Mouse (Mus musculus): ENCODE data around the gene Mfap5.

DNA sequence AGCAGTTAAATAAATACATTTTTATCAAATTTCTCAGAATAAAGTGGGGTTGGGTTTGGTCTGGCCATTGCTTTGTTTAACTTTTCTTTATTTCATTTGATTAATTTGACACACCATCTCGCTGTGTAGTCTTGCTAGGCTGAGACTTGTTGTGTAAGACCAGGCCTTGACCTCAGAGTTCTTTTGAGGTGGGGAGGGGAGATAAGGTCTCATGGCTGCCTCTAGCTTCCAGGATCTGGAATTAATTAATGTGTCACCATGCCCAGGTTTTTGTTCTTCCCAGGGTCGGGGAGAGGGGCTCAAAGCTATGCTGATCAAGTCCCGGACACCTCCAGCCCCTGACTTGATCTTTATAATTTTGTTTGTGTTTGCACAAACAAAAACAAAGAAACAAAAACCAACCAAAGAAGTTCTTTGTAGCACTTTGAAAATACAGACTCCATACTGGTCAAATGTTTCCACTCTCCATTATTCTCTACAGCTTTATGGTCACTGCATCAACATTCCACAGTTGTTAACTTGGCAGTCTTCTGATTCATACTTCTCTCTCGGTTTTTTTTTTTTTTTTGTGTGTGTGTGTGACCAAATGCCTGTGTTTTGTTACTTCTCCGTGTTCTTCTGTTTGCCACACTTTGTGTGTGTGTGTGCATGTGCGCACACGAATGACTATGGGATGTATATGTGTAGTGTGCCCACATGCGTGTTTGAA is 26.0 kb downstream of the Mfap5 start:
- TF ChIP-seq CTCF (conservative IDR thresholded peaks at IDR 0.05 in 1 of 2, IDR thresholded peaks at IDR 0.05 in 1 of 2; ENCODE audit: low read depth in 2 of 2, low read length in 2 of 2) (no peak), NELFE (IDR thresholded peaks at IDR 0.05; ENCODE audit: low read depth, low read length) (no peak)
